Mouse (Mus musculus): ENCODE data around the gene Tap2. TPM values are rescaled to one million over a fixed set of nuclear protein-coding genes. Genes with fewer than 3 reads are reported as not detected.

Tap2 gene
- 0.76 and 0.87 TPM in 2 replicates for polyA plus RNA-seq (2015; fragmentation: Nextera tagmentation; extraction: Ambion mirVana)

GRCm38 (mm10) chr17:34203444-34203843 lies at the start of gene Tap2:
Tap2 (plus strand) TSS chr17:34203527.
- WGBS = 55% methylated on average over 5 of the region's 5 CpGs
- H3K27ac ChIP-seq = no peak within 1 kb of the TSS
- H3K9ac ChIP-seq = peak within 1 kb of the TSS; percentile 72
- H3K4me1 ChIP-seq = peaks cover 11% of the 10 kb centered on the region; the same call in 1 of the 2 replicates
- peaks cover 78% of the 10 kb centered on the region for H3K27me3 ChIP-seq
- no peak for ATAC-seq
- peak within 1 kb of the TSS; percentile 88 for H3K4me2 ChIP-seq
- H3K4me3 ChIP-seq = peak within 1 kb of the TSS; percentile 65
- no peaks in the 10 kb centered on the region for H3K36me3 ChIP-seq (ENCODE audit: poor library complexity, severe bottlenecking)
- H3K9me3 ChIP-seq (replicated peaks) = no peaks in the 10 kb centered on the region

GRCm38 (mm10) chr17:34155534-34155933 lies 47.8 kb upstream of the Tap2 start:
- WGBS = 55% methylated on average over 5 of the region's 5 CpGs
- Histone ChIP-seq H3K4me1 (no peaks in the 10 kb centered on the region), H3K9ac (no peak overlapping the region), H3K4me2 (no peak overlapping the region), H3K9me3 (replicated peaks) (no peaks in the 10 kb centered on the region), H3K4me3 (no peak overlapping the region), H3K27ac (no peak overlapping the region), H3K36me3 (ENCODE audit: poor library complexity, severe bottlenecking) (no peaks in the 10 kb centered on the region), H3K27me3 (peaks cover 3% of the 10 kb centered on the region; the same call in 1 of the 2 replicates)
- ATAC-seq = no peak

- WGBS = 39% methylated on average over 9 of the region's 9 CpGs
- no peaks in the 10 kb centered on the region; the same call in 1 of the 2 replicates for H3K9me3 ChIP-seq (replicated peaks)
- no peak for ATAC-seq
These were observed 39.0 kb upstream of the Tap2 start for GRCm38 (mm10) chr17:34164202-34164895.

GRCm38 (mm10) chr17:34165033-34165730 lies 38.1 kb upstream of the Tap2 start:
- 87% methylated on average over 6 of the region's 6 CpGs for WGBS
- peaks cover 13% of the 10 kb centered on the region for H3K27me3 ChIP-seq
- H3K36me3 ChIP-seq (ENCODE audit: poor library complexity, severe bottlenecking) = no peaks in the 10 kb centered on the region
- no peak overlapping the region for H3K4me2 ChIP-seq
- H3K9me3 ChIP-seq (replicated peaks) = no peaks in the 10 kb centered on the region; the same call in 1 of the 2 replicates
- no peak overlapping the region for H3K4me3 ChIP-seq
- ATAC-seq = no peak
- no peak overlapping the region for H3K9ac ChIP-seq
- no peak overlapping the region for H3K27ac ChIP-seq
- H3K4me1 ChIP-seq = no peaks in the 10 kb centered on the region

More at GRCm38 (mm10) chr17:34164202-34164895, 39.0 kb upstream of the Tap2 start:
- H3K4me3 ChIP-seq = no peak overlapping the region
- H3K4me2 ChIP-seq = no peak overlapping the region
- no peak overlapping the region for H3K27ac ChIP-seq
- H3K4me1 ChIP-seq = no peaks in the 10 kb centered on the region
- no peak overlapping the region for H3K9ac ChIP-seq
- H3K27me3 ChIP-seq = peaks cover 13% of the 10 kb centered on the region
- H3K36me3 ChIP-seq (ENCODE audit: poor library complexity, severe bottlenecking) = no peaks in the 10 kb centered on the region

GRCm38 (mm10) chr17:34169279-34169678 lies 34.0 kb upstream of the Tap2 start:
- WGBS = 0% methylated on average over 2 of the region's 2 CpGs
- Histone ChIP-seq H3K4me1 (no peaks in the 10 kb centered on the region), H3K27me3 (peaks cover 10% of the 10 kb centered on the region; the same call in 1 of the 2 replicates), H3K4me2 (no peak overlapping the region), H3K9ac (no peak overlapping the region), H3K9me3 (replicated peaks) (peaks cover 7% of the 10 kb centered on the region; the same call in 1 of the 2 replicates), H3K36me3 (ENCODE audit: poor library complexity, severe bottlenecking) (no peaks in the 10 kb centered on the region), H3K4me3 (no peak overlapping the region), H3K27ac (no peak overlapping the region)
- ATAC-seq = no peak

- no peak for ATAC-seq
- H3K9me3 ChIP-seq (replicated peaks) = peaks cover 7% of the 10 kb centered on the region; the same call in 1 of the 2 replicates
- WGBS = 19% methylated on average over 4 of the region's 4 CpGs
- H3K4me1 ChIP-seq = no peaks in the 10 kb centered on the region
- H3K4me2 ChIP-seq = no peak overlapping the region
- H3K27me3 ChIP-seq = peaks cover 10% of the 10 kb centered on the region; the same call in 1 of the 2 replicates
- no peak overlapping the region for H3K4me3 ChIP-seq
- H3K36me3 ChIP-seq (ENCODE audit: poor library complexity, severe bottlenecking) = no peaks in the 10 kb centered on the region
- H3K9ac ChIP-seq = no peak overlapping the region
- no peak overlapping the region for H3K27ac ChIP-seq
These were observed 32.8 kb upstream of the Tap2 start for GRCm38 (mm10) chr17:34170487-34170876.

- H3K27ac ChIP-seq = no peak overlapping the region
- no peak overlapping the region for H3K9ac ChIP-seq
- H3K4me2 ChIP-seq = no peak overlapping the region
- H3K9me3 ChIP-seq (replicated peaks) = peaks cover 7% of the 10 kb centered on the region; the same call in 1 of the 2 replicates
- no peaks in the 10 kb centered on the region for H3K36me3 ChIP-seq (ENCODE audit: poor library complexity, severe bottlenecking)
- H3K27me3 ChIP-seq = peaks cover 10% of the 10 kb centered on the region; the same call in 1 of the 2 replicates
- no peak overlapping the region for H3K4me3 ChIP-seq
- no peaks in the 10 kb centered on the region for H3K4me1 ChIP-seq
- 42% methylated on average over 13 of the region's 13 CpGs for WGBS
- ATAC-seq = no peak
These were observed 32.3 kb upstream of the Tap2 start for GRCm38 (mm10) chr17:34170877-34171498.

- 96% methylated on average over 5 of the region's 5 CpGs for WGBS
- Histone ChIP-seq H3K27ac (no peak overlapping the region), H3K4me3 (no peak overlapping the region), H3K4me2 (no peak overlapping the region), H3K4me1 (no peaks in the 10 kb centered on the region), H3K9me3 (replicated peaks) (peaks cover 22% of the 10 kb centered on the region; the same call in 1 of the 2 replicates), H3K27me3 (peaks cover 10% of the 10 kb centered on the region; the same call in 1 of the 2 replicates), H3K9ac (no peak overlapping the region), H3K36me3 (ENCODE audit: poor library complexity, severe bottlenecking) (no peaks in the 10 kb centered on the region)
- no peak for ATAC-seq
These were observed 30.8 kb upstream of the Tap2 start for GRCm38 (mm10) chr17:34172528-34172927.

GRCm38 (mm10) chr17:34174075-34174474 lies 29.3 kb upstream of the Tap2 start:
- peaks cover 4% of the 10 kb centered on the region; the same call in 1 of the 2 replicates for H3K27me3 ChIP-seq
- H3K4me3 ChIP-seq = no peak overlapping the region
- no peak overlapping the region for H3K27ac ChIP-seq
- H3K9me3 ChIP-seq (replicated peaks) = peaks cover 22% of the 10 kb centered on the region; the same call in 1 of the 2 replicates
- H3K4me1 ChIP-seq = no peaks in the 10 kb centered on the region
- WGBS = 66% methylated on average over 1 of the region's 1 CpGs
- H3K9ac ChIP-seq = no peak overlapping the region
- H3K36me3 ChIP-seq (ENCODE audit: poor library complexity, severe bottlenecking) = no peaks in the 10 kb centered on the region
- no peak for ATAC-seq
- no peak overlapping the region for H3K4me2 ChIP-seq

GRCm38 (mm10) chr17:34177179-34177578 lies 26.1 kb upstream of the Tap2 start:
- no peak overlapping the region for H3K27ac ChIP-seq
- H3K4me2 ChIP-seq = no peak overlapping the region
- no peak for ATAC-seq
- H3K9ac ChIP-seq = no peak overlapping the region
- no peak overlapping the region for H3K4me3 ChIP-seq
- peaks cover 3% of the 10 kb centered on the region; the same call in 1 of the 2 replicates for H3K27me3 ChIP-seq
- H3K36me3 ChIP-seq (ENCODE audit: poor library complexity, severe bottlenecking) = no peaks in the 10 kb centered on the region
- WGBS = 78% methylated on average over 4 of the region's 4 CpGs
- no peaks in the 10 kb centered on the region for H3K4me1 ChIP-seq
- peaks cover 21% of the 10 kb centered on the region; the same call in 1 of the 2 replicates for H3K9me3 ChIP-seq (replicated peaks)

GRCm38 (mm10) chr17:34179019-34179418 lies 24.3 kb upstream of the Tap2 start:
- no peak overlapping the region for H3K9ac ChIP-seq
- ATAC-seq = no peak
- H3K27me3 ChIP-seq = peaks cover 12% of the 10 kb centered on the region
- 64% methylated on average over 6 of the region's 6 CpGs for WGBS
- H3K4me2 ChIP-seq = no peak overlapping the region
- H3K36me3 ChIP-seq (ENCODE audit: poor library complexity, severe bottlenecking) = no peaks in the 10 kb centered on the region
- H3K4me3 ChIP-seq = no peak overlapping the region
- no peak overlapping the region for H3K27ac ChIP-seq
- no peaks in the 10 kb centered on the region for H3K4me1 ChIP-seq
- peaks cover 15% of the 10 kb centered on the region; the same call in 1 of the 2 replicates for H3K9me3 ChIP-seq (replicated peaks)

All from forebrain, embryonic 13.5 days (tissue).